Mouse (Mus musculus) C2C12 (cell line): ENCODE results near the gene Iqca. TPM values are rescaled to one million over a fixed set of nuclear protein-coding genes. Genes with fewer than 3 reads are reported as not detected.

ENCODE experiments used
- H3K27me3 ChIP-seq: one replicate; pipeline ENCODE4 v1.6.1; 2011; ENCODE audit not compliant: control insufficient read depth, insufficient read depth, insufficient read length
- H3K36me3 ChIP-seq: one replicate; pipeline ENCODE4 v1.6.1; 2011; ENCODE audit not compliant: control insufficient read depth, insufficient read depth
- H3K4me3 ChIP-seq: one replicate; pipeline ENCODE4 v1.5.1; 2011; ENCODE audit warnings: mild to moderate bottlenecking, control low read depth; ENCODE audit not compliant: poor library complexity, insufficient read depth, severe bottlenecking
- H3K79me2 ChIP-seq: one replicate; pipeline ENCODE4 v1.6.1; 2011; ENCODE audit not compliant: control insufficient read depth, insufficient read depth
- H3K79me3 ChIP-seq: one replicate; pipeline ENCODE4 v1.6.1; 2011; ENCODE audit warnings: low read depth, control low read depth
- H3ac ChIP-seq: one replicate; pipeline ENCODE3; 2011; ENCODE audit warnings: low read depth; ENCODE audit not compliant: control insufficient read depth, insufficient read length
- CEBPB ChIP-seq: IDR thresholded peaks from one replicate; pipeline ENCODE4 v1.6.1; 2011; ENCODE audit warnings: low read depth, mild to moderate bottlenecking, control low read depth, moderate library complexity
- CTCF ChIP-seq: IDR thresholded peaks from one replicate; pipeline ENCODE4 v1.5.1; 2011; ENCODE audit not compliant: control insufficient read depth, insufficient read depth, insufficient read length
- FOSL1 ChIP-seq: IDR thresholded peaks from one replicate; pipeline ENCODE4 v1.8.0; 2011; ENCODE audit warnings: mild to moderate bottlenecking, low read length; ENCODE audit not compliant: poor library complexity, insufficient read depth, severe bottlenecking
- MAX ChIP-seq: IDR thresholded peaks from one replicate; pipeline ENCODE4 v1.6.1; 2011; ENCODE audit warnings: mild to moderate bottlenecking, control low read depth
- MYOD1 ChIP-seq: IDR thresholded peaks from one replicate; pipeline ENCODE4 v1.6.1; 2011; ENCODE audit warnings: low read depth; ENCODE audit not compliant: control insufficient read depth, insufficient read length
- MYOG ChIP-seq: IDR thresholded peaks from one replicate; pipeline ENCODE4 v1.6.1; 2011; ENCODE audit not compliant: control insufficient read depth, insufficient read length; ENCODE audit errors: extremely low read depth
- USF1 ChIP-seq: IDR thresholded peaks from one replicate; pipeline ENCODE4 v1.6.1; 2011; ENCODE audit warnings: low read depth, mild to moderate bottlenecking, control low read depth, moderate library complexity
- polyA plus RNA-seq: library from polyadenylated mRNA; unstranded; fragments of >200 nt; fragmentation: generic; extraction: Trizol; gene quantifications from one replicate; pipeline ENCODE4 v1.2.1, GENCODE M21; 2012; ENCODE audit warnings: missing spikeins

Iqca gene
- polyA plus RNA-seq, 1 experiment = not detected

- H3K4me3 ChIP-seq = no peak overlapping the region
- no peaks in the 10 kb centered on the region for H3K79me2 ChIP-seq
- H3ac ChIP-seq = no peak overlapping the region
- TF ChIP-seq CTCF (no peak), MAX (no peak), USF1 (no peak), FOSL1 (no peak), MYOG (no peak), CEBPB (no peak), MYOD1 (no peak)
- H3K79me3 ChIP-seq = no peaks in the 10 kb centered on the region
- no peaks in the 10 kb centered on the region for H3K27me3 ChIP-seq
- H3K36me3 ChIP-seq = no peaks in the 10 kb centered on the region
Observed at GRCm38 (mm10) chr1:90071812-90072580, 81.2 kb downstream of the Iqca start.

- H3K79me3 ChIP-seq = no peaks in the 10 kb centered on the region
- no peaks in the 10 kb centered on the region for H3K36me3 ChIP-seq
- TF ChIP-seq USF1 = no peak
- peak; percentile 3 for TF ChIP-seq CTCF
- H3ac ChIP-seq = no peak overlapping the region
- H3K79me2 ChIP-seq = no peaks in the 10 kb centered on the region
- no peaks in the 10 kb centered on the region for H3K27me3 ChIP-seq
- H3K4me3 ChIP-seq = no peak overlapping the region
Observed at GRCm38 (mm10) chr1:90060599-90060998, 92.6 kb downstream of the Iqca start.

GRCm38 (mm10) chr1:90060054-90060453 is 93.1 kb downstream of the Iqca start:
- TF ChIP-seq USF1 (no peak), CTCF (no peak), FOSL1 (no peak), MAX (no peak), MYOD1 (no peak), CEBPB (no peak), MYOG (no peak)
- no peak overlapping the region for H3K4me3 ChIP-seq
- H3K79me3 ChIP-seq = no peaks in the 10 kb centered on the region
- no peaks in the 10 kb centered on the region for H3K79me2 ChIP-seq
- no peaks in the 10 kb centered on the region for H3K36me3 ChIP-seq
- no peaks in the 10 kb centered on the region for H3K27me3 ChIP-seq
- H3ac ChIP-seq = no peak overlapping the region

- Histone ChIP-seq H3K27me3 (no peaks in the 10 kb centered on the region), H3ac (no peak overlapping the region), H3K79me3 (no peaks in the 10 kb centered on the region), H3K4me3 (no peak overlapping the region), H3K79me2 (no peaks in the 10 kb centered on the region), H3K36me3 (no peaks in the 10 kb centered on the region)
- TF ChIP-seq MAX (no peak), MYOG (no peak), CEBPB (no peak), CTCF (no peak), USF1 (no peak), FOSL1 (no peak), MYOD1 (no peak)
Observed at GRCm38 (mm10) chr1:90054991-90055390, 98.2 kb downstream of the Iqca start.

GRCm38 (mm10) chr1:90051347-90051746 is 101.9 kb downstream of the Iqca start:
- Histone ChIP-seq H3K27me3 (no peaks in the 10 kb centered on the region), H3K36me3 (no peaks in the 10 kb centered on the region), H3K79me2 (no peaks in the 10 kb centered on the region), H3K79me3 (no peaks in the 10 kb centered on the region), H3K4me3 (no peak overlapping the region), H3ac (no peak overlapping the region)
- TF ChIP-seq USF1 (no peak), MYOG (no peak), CEBPB (peak; percentile 81), FOSL1 (peak; percentile 65), CTCF (peak; percentile 21), MYOD1 (peak; percentile 35), MAX (no peak)
